Mouse (Mus musculus) CH12.LX (cell line): ENCODE measurements at regions not wholly inside any gene's neighbourhood (a gene's known extent, or its start where the extent isn't known, plus 50 kb on each side); places are given as distances from the start of the nearest gene placed in this dataset.

ENCODE experiments used
- DNase-seq: peaks from one replicate; pipeline ENCODE4 v3.0.0-alpha.2; 2013; ENCODE audit errors: extremely low read depth
- H3K27ac ChIP-seq: 2 replicates; pipeline ENCODE4 v1.5.1; 2012; ENCODE audit warnings: low read depth, mild to moderate bottlenecking, control low read depth, moderate library complexity; ENCODE audit not compliant: insufficient read depth
- H3K27me3 ChIP-seq: replicated peaks from 2 replicates; pipeline ENCODE3; 2012; ENCODE audit warnings: inconsistent platforms
- H3K36me3 ChIP-seq, 2 experiments: replicated peaks in 1 of 2; 2 replicates each; pipeline versions ENCODE3 to v1.6.1; 2012; ENCODE audit warnings: inconsistent platforms in 1 of 2, low read length in 1 of 2, mild to moderate bottlenecking in 1 of 2, mixed read lengths in 1 of 2, moderate library complexity in 1 of 2; ENCODE audit not compliant: control insufficient read depth in 1 of 2, insufficient read depth in 1 of 2
- H3K4me1 ChIP-seq, 2 experiments: 2 replicates each; pipeline ENCODE4 v1.6.1; 2012; ENCODE audit warnings: inconsistent platforms in 1 of 2, moderate library complexity in 1 of 2; ENCODE audit not compliant: insufficient read depth in 2 of 2, control insufficient read depth in 1 of 2
- H3K4me2 ChIP-seq: 2 replicates; pipeline ENCODE4 v1.6.1; 2012; ENCODE audit warnings: low read depth, mild to moderate bottlenecking, control low read depth; ENCODE audit not compliant: poor library complexity, insufficient read depth, severe bottlenecking
- H3K4me3 ChIP-seq, 3 experiments: fragments of 150-350 bp in 1 of 3; sonication (generic) in 1 of 3; replicated peaks in 1 of 3; 2 replicates each; pipeline versions ENCODE3 to v1.5.1; 2011 to 2012; ENCODE audit warnings: low read depth in 2 of 3, low read length in 2 of 3, mild to moderate bottlenecking in 2 of 3, moderate library complexity in 2 of 3, control low read depth in 1 of 3, improper control_type of control experiment in 1 of 3, inconsistent platforms in 1 of 3, mixed read lengths in 1 of 3; ENCODE audit not compliant: poor library complexity in 1 of 3
- H3K79me2 ChIP-seq: replicated peaks from 2 replicates; pipeline ENCODE4 v1.6.1; 2012; ENCODE audit warnings: mild to moderate bottlenecking, moderate library complexity; ENCODE audit not compliant: control insufficient read depth, poor library complexity, insufficient read depth, severe bottlenecking; ENCODE audit errors: extremely low read depth
- H3K9ac ChIP-seq: 2 replicates; pipeline ENCODE4 v1.6.1; 2012; ENCODE audit warnings: low read depth, mild to moderate bottlenecking, control low read depth, moderate library complexity; ENCODE audit not compliant: insufficient read depth
- H3K9me3 ChIP-seq: replicated peaks from 2 replicates; pipeline ENCODE3; 2012; ENCODE audit warnings: low read length, inconsistent platforms, mixed read lengths
- BHLHE40 ChIP-seq: IDR thresholded peaks from 2 replicates; pipeline ENCODE4 v1.6.1; 2011; ENCODE audit warnings: mild to moderate bottlenecking, low read depth, low read length, improper control_type of control experiment
- CHD2 ChIP-seq: IDR thresholded peaks from 2 replicates; pipeline ENCODE4 v1.6.1; 2011; ENCODE audit warnings: low read length, improper control_type of control experiment
- CTCF ChIP-seq, 2 experiments: IDR thresholded peaks in 1 of 2; conservative IDR thresholded peaks in 1 of 2; 2 replicates each; pipeline ENCODE4 v1.5.1; 2011 to 2012; ENCODE audit warnings: low read depth in 2 of 2, low read length in 2 of 2, improper control_type of control experiment in 1 of 2, inconsistent platforms in 1 of 2, mild to moderate bottlenecking in 1 of 2, moderate library complexity in 1 of 2
- E2F4 ChIP-seq: IDR thresholded peaks from 2 replicates; pipeline ENCODE4 v1.6.1; 2011; ENCODE audit warnings: low read depth, low read length, improper control_type of control experiment; ENCODE audit not compliant: insufficient replicate concordance
- ELF1 ChIP-seq: IDR thresholded peaks from 2 replicates; pipeline ENCODE4 v1.6.1; 2014; ENCODE audit warnings: low read depth, mild to moderate bottlenecking, inconsistent platforms, low read length, improper control_type of control experiment
- ETS1 ChIP-seq: conservative IDR thresholded peaks from 2 replicates; pipeline ENCODE4 v1.6.1; 2012; ENCODE audit warnings: low read depth, mild to moderate bottlenecking, inconsistent platforms, low read length, improper control_type of control experiment, moderate library complexity
- KAT2A ChIP-seq: IDR thresholded peaks from 2 replicates; pipeline ENCODE4 v1.6.1; 2012; ENCODE audit warnings: low read length, improper control_type of control experiment, inconsistent platforms; ENCODE audit not compliant: insufficient replicate concordance
- MAFK ChIP-seq: IDR thresholded peaks from 2 replicates; pipeline ENCODE4 v1.6.1; 2011; ENCODE audit warnings: low read length, improper control_type of control experiment; ENCODE audit not compliant: insufficient replicate concordance
- MAX ChIP-seq: IDR thresholded peaks from 2 replicates; pipeline ENCODE4 v1.6.1; 2011; ENCODE audit warnings: low read length, improper control_type of control experiment
- MYC ChIP-seq: IDR thresholded peaks from 2 replicates; pipeline ENCODE4 v1.6.1; 2011; ENCODE audit warnings: low read depth, mild to moderate bottlenecking, improper control_type of control experiment, low read length
- NELFE ChIP-seq: IDR thresholded peaks from 2 replicates; pipeline ENCODE4 v1.6.1; 2011; ENCODE audit warnings: low read depth, low read length, improper control_type of control experiment
- POLR2A ChIP-seq: IDR thresholded peaks from 2 replicates; pipeline ENCODE4 v1.6.1; 2011; ENCODE audit warnings: low read depth, mild to moderate bottlenecking, improper control_type of control experiment, low read length
- POLR2AphosphoS2 ChIP-seq: IDR thresholded peaks from 2 replicates; pipeline ENCODE4 v1.6.1; 2011; ENCODE audit warnings: low read depth, low read length, improper control_type of control experiment
- RAD21 ChIP-seq: IDR thresholded peaks from 2 replicates; pipeline ENCODE4 v1.6.1; 2011; ENCODE audit warnings: low read depth, mild to moderate bottlenecking, low read length, improper control_type of control experiment, moderate library complexity
- SIN3A ChIP-seq: IDR thresholded peaks from 2 replicates; pipeline ENCODE4 v1.6.1; 2012; ENCODE audit warnings: low read length, improper control_type of control experiment, inconsistent platforms
- TBP ChIP-seq: conservative IDR thresholded peaks from 2 replicates; pipeline ENCODE4 v1.6.1; 2011; ENCODE audit warnings: low read depth, low read length, improper control_type of control experiment
- TCF12 ChIP-seq: IDR thresholded peaks from 2 replicates; pipeline ENCODE4 v1.6.1; 2014; ENCODE audit warnings: low read depth, mild to moderate bottlenecking, inconsistent platforms, low read length, improper control_type of control experiment
- UBTF ChIP-seq: IDR thresholded peaks from 2 replicates; pipeline ENCODE4 v1.6.1; 2012; ENCODE audit warnings: low read depth, mild to moderate bottlenecking, inconsistent platforms, low read length, improper control_type of control experiment, moderate library complexity
- ZC3H11A ChIP-seq: IDR thresholded peaks from 2 replicates; pipeline ENCODE4 v1.6.1; 2012; ENCODE audit warnings: low read depth, mild to moderate bottlenecking, inconsistent platforms, low read length, improper control_type of control experiment
- ZKSCAN1 ChIP-seq: IDR thresholded peaks from 2 replicates; pipeline ENCODE4 v1.6.1; 2012; ENCODE audit warnings: low read depth, inconsistent platforms, low read length, improper control_type of control experiment, borderline replicate concordance
- ZMIZ1 ChIP-seq: IDR thresholded peaks from 2 replicates; pipeline ENCODE4 v1.6.1; 2012; ENCODE audit warnings: low read depth, mild to moderate bottlenecking, inconsistent platforms, low read length, improper control_type of control experiment
- dilution Hi-C: fragments of 300-500 bp; cut with MboI; formaldehyde crosslinking; loops from 2 replicates; pipeline ENCODE4 v1.14.3; 2020; ENCODE audit warnings: low sequenced_read_pairs; ENCODE audit not compliant: extremely low pct_unique_long_range_greater_than_20kb, extremely low pct_ligation_motif_present
- in situ Hi-C: fragments of 300-500 bp; cut with MboI; formaldehyde crosslinking; loops from 3 replicates; pipeline ENCODE4 v1.14.3; 2019; ENCODE audit warnings: low sequenced_read_pairs, low pct_ligation_motif_present, low pct_unique_long_range_greater_than_20kb, mixed read lengths

GRCm38 (mm10) chr15:13368799-13369198 is 195.3 kb upstream of the Cdh6 start:
- in situ Hi-C loops, result no loop called here

GRCm38 (mm10) chr15:13367291-13367954 is 193.9 kb upstream of the Cdh6 start:
- H3K9me3 ChIP-seq, result no peaks in the 10 kb centered on the region
- H3K4me2 ChIP-seq, result no peak overlapping the region
- H3K27me3 ChIP-seq, result no peaks in the 10 kb centered on the region
- H3K4me1 ChIP-seq, result peaks cover 3 to 4% of the 10 kb centered on the region in 2 experiments; a peak in 1 of 4 replicates
- no peaks in the 10 kb centered on the region for H3K79me2 ChIP-seq
- no peak overlapping the region for H3K4me3 ChIP-seq
- no peak overlapping the region for H3K27ac ChIP-seq
- H3K36me3 ChIP-seq, result no peaks in the 10 kb centered on the region
- no peak for DNase-seq
- dilution Hi-C loops (no loop called here), in situ Hi-C loops (no loop called here)
- no peak overlapping the region for H3K9ac ChIP-seq
- TF ChIP-seq E2F4 (no peak), NELFE (no peak), CHD2 (no peak), ZMIZ1 (no peak), MAFK (no peak), TBP (no peak), BHLHE40 (no peak), ZC3H11A (no peak), ETS1 (no peak), MAX (no peak), TCF12 (no peak), MYC (no peak), UBTF (no peak), CTCF (conservative IDR thresholded peaks at IDR 0.05 in 1 of 2, IDR thresholded peaks at IDR 0.05 in 1 of 2; ENCODE audit: low read depth in 2 of 2, low read length in 2 of 2) (no peak), SIN3A (no peak), POLR2AphosphoS2 (no peak), POLR2A (no peak), ZKSCAN1 (no peak)

More at GRCm38 (mm10) chr15:13368799-13369198, 195.3 kb upstream of the Cdh6 start:
- DNase-seq, result no peak
- no peak overlapping the region for H3K4me3 ChIP-seq
- H3K36me3 ChIP-seq, result no peaks in the 10 kb centered on the region
- no peak overlapping the region for H3K9ac ChIP-seq
- H3K27ac ChIP-seq, result no peak overlapping the region
- H3K27me3 ChIP-seq, result no peaks in the 10 kb centered on the region
- H3K9me3 ChIP-seq, result no peaks in the 10 kb centered on the region
- H3K79me2 ChIP-seq, result no peaks in the 10 kb centered on the region
- peaks cover 3 to 4% of the 10 kb centered on the region in 2 experiments; a peak in 1 of 4 replicates for H3K4me1 ChIP-seq
- H3K4me2 ChIP-seq, result no peak overlapping the region
- dilution Hi-C loops, result no loop called here
- no peak for TF ChIP-seq RAD21
- no peak for TF ChIP-seq MAFK
- TF ChIP-seq BHLHE40, result no peak
- TF ChIP-seq POLR2A, result no peak
- TF ChIP-seq ELF1, result no peak
- TF ChIP-seq POLR2AphosphoS2, result no peak
- no peak for TF ChIP-seq KAT2A
